Mouse (Mus musculus) frontal cortex, postnatal 10 days (tissue): Measurements from ENCODE around the gene Dhx57.
"Not testable (repeated sequence)": the region's sequence is repeated elsewhere in the genome, so short reads cannot be mapped to it uniquely, and the experiment has no call there.

ENCODE experiments used
- DNase-seq, 2 experiments: peaks; one replicate each; pipeline ENCODE4 v3.0.0; 2022; ENCODE audit warnings: low spot score in 2 of 2, mixed read lengths in 1 of 2

Dhx57 gene

GRCm38 (mm10) chr17:80255208-80255607 lies 35.1 kb downstream of the Dhx57 start:
- DNase-seq, result no peak

- DNase-seq, result no peak
Measured at GRCm38 (mm10) chr17:80254421-80254820, 35.9 kb downstream of the Dhx57 start.

GRCm38 (mm10) chr17:80252757-80253525 lies 37.3 kb downstream of the Dhx57 start:
- DNase-seq, result no peak

GRCm38 (mm10) chr17:80243116-80243515 lies 47.2 kb downstream of the Dhx57 start:
- no peak for DNase-seq

GRCm38 (mm10) chr17:80241594-80241993 lies 48.7 kb downstream of the Dhx57 start:
- no peak for DNase-seq

GRCm38 (mm10) chr17:80237475-80237874 lies 52.8 kb downstream of the Dhx57 start:
- no peak for DNase-seq

- DNase-seq, result no peak
Measured at GRCm38 (mm10) chr17:80236805-80237204, 53.5 kb downstream of the Dhx57 start.

GRCm38 (mm10) chr17:80235477-80235876 lies 54.8 kb downstream of the Dhx57 start:
- DNase-seq, result no peak

- no peak for DNase-seq
Measured at GRCm38 (mm10) chr17:80234376-80234775, 55.9 kb downstream of the Dhx57 start.

GRCm38 (mm10) chr17:80233844-80234243 lies 56.4 kb downstream of the Dhx57 start:
- no peak for DNase-seq

GRCm38 (mm10) chr17:80229396-80229795 lies 60.9 kb downstream of the Dhx57 start:
- DNase-seq, result no peak

- DNase-seq, result not testable (repeated sequence)
Measured at GRCm38 (mm10) chr17:80225142-80225541, 65.1 kb downstream of the Dhx57 start.

- DNase-seq, result peak; percentile 74 to 82
Measured at GRCm38 (mm10) chr17:80224326-80225116, 65.8 kb downstream of the Dhx57 start, which contains the start of gene Gemin6. Gene Gemin6 (plus strand): TSS chr17:80224441.

GRCm38 (mm10) chr17:80223829-80224228 lies 66.4 kb downstream of the Dhx57 start:
- no peak for DNase-seq

GRCm38 (mm10) chr17:80221890-80222628 lies 68.2 kb downstream of the Dhx57 start:
- no peak for DNase-seq

- DNase-seq, result no peak
Measured at GRCm38 (mm10) chr17:80221202-80221601, 69.1 kb downstream of the Dhx57 start.

- no peak for DNase-seq
Measured at GRCm38 (mm10) chr17:80220131-80220530, 70.1 kb downstream of the Dhx57 start.

GRCm38 (mm10) chr17:80213998-80214397 lies 76.3 kb downstream of the Dhx57 start:
- DNase-seq, result not testable (repeated sequence)

- peak; percentile 96 to 98 for DNase-seq
Measured at GRCm38 (mm10) chr17:80206671-80207581, 83.3 kb downstream of the Dhx57 start, which contains the start of the genes Srsf7 and Ttc39d. Gene Srsf7 (minus strand): TSS chr17:80207307. Gene Ttc39d (plus strand): TSS chr17:80207460.

- DNase-seq, result no peak
Measured at GRCm38 (mm10) chr17:80206301-80206670, 84.0 kb downstream of the Dhx57 start.

- no peak for DNase-seq
Measured at GRCm38 (mm10) chr17:80205657-80206056, 84.6 kb downstream of the Dhx57 start.
